Mouse (Mus musculus): ENCODE measurements around the gene Dicer1. TPM values are rescaled to one million over a fixed set of nuclear protein-coding genes. Genes with fewer than 3 reads are reported as not detected.

Dicer1 gene
- total and polyA plus RNA-seq, 3 experiments: 14.6 to 25.9 TPM; not detected in 1

GRCm38 (mm10) chr12:104761411-104761810, 9.7 kb upstream of the Dicer1 start:
- Histone ChIP-seq H3K9ac (ENCODE audit: control insufficient read depth, low read depth, low read length, poor library complexity, severe bottlenecking) (no peak overlapping the region), H3K27ac (ENCODE audit: control insufficient read depth, low read depth, low read length) (no peak overlapping the region), H3K4me3 (ENCODE audit: control insufficient read depth in 1 of 2, insufficient read depth in 1 of 2, low read depth in 2 of 2, low read length in 2 of 2) (no peak overlapping the region), H3K79me2 (ENCODE audit: control insufficient read depth, insufficient read depth, low read length, poor library complexity) (no peaks in the 10 kb centered on the region), H3K4me1 (ENCODE audit: control insufficient read depth in 1 of 2, insufficient read depth in 2 of 2, low read length in 2 of 2) (no peaks in the 10 kb centered on the region), H3K36me3 (ENCODE audit: control insufficient read depth in 1 of 2, insufficient read depth in 2 of 2, low read length in 2 of 2) (no peaks in the 10 kb centered on the region), H3K9me3 (replicated peaks; ENCODE audit: insufficient read depth, low read length) (no peaks in the 10 kb centered on the region), H3K27me3 (ENCODE audit: control insufficient read depth in 1 of 2, insufficient read depth in 2 of 2, low read length in 2 of 2) (no peaks in the 10 kb centered on the region)
- DNase-seq (ENCODE audit: low read depth, low spot score): no peak
- TF ChIP-seq UBTF (IDR thresholded peaks at IDR 0.05; ENCODE audit: borderline replicate concordance, insufficient read depth, low read depth, low read length): no peak
- TF ChIP-seq HCFC1 (IDR thresholded peaks at IDR 0.05; ENCODE audit: low read depth, low read length): no peak
- TF ChIP-seq ZMIZ1 (IDR thresholded peaks at IDR 0.05; ENCODE audit: low read depth, low read length): no peak
- no peak for TF ChIP-seq ELF1 (IDR thresholded peaks at IDR 0.05; ENCODE audit: low read depth, low read length)
- TF ChIP-seq NRF1 (IDR thresholded peaks at IDR 0.05; ENCODE audit: insufficient read depth, low read depth, low read length, poor library complexity, severe bottlenecking): no peak
- TF ChIP-seq ETS1 (IDR thresholded peaks at IDR 0.05; ENCODE audit: low read depth, low read length): no peak
- TF ChIP-seq USF1 (IDR thresholded peaks at IDR 0.05; ENCODE audit: low read depth, low read length): no peak
- no peak for TF ChIP-seq MYC (IDR thresholded peaks at IDR 0.05; ENCODE audit: low read depth, low read length)
- no peak for TF ChIP-seq NELFE (IDR thresholded peaks at IDR 0.05; ENCODE audit: low read depth, low read length)
- TF ChIP-seq E2F4 (IDR thresholded peaks at IDR 0.05; ENCODE audit: borderline replicate concordance, low read depth, low read length): no peak
- no peak for TF ChIP-seq MAZ (IDR thresholded peaks at IDR 0.05; ENCODE audit: low read depth, low read length)
- TF ChIP-seq ZNF384 (IDR thresholded peaks at IDR 0.05; ENCODE audit: low read depth, low read length): no peak
- TF ChIP-seq RAD21 (IDR thresholded peaks at IDR 0.05; ENCODE audit: low read depth, low read length): no peak
- no peak for TF ChIP-seq USF2 (IDR thresholded peaks at IDR 0.05; ENCODE audit: borderline replicate concordance in 1 of 2, insufficient read depth in 1 of 2, low read depth in 1 of 2, low read length in 2 of 2)
- no peak for TF ChIP-seq ZKSCAN1 (IDR thresholded peaks at IDR 0.05; ENCODE audit: low read depth, low read length)
- no peak for TF ChIP-seq POLR2AphosphoS5 (IDR thresholded peaks at IDR 0.05; ENCODE audit: borderline replicate concordance, low read depth, low read length)
- no peak for TF ChIP-seq POLR2AphosphoS2 (IDR thresholded peaks at IDR 0.05; ENCODE audit: low read length)

DNA sequence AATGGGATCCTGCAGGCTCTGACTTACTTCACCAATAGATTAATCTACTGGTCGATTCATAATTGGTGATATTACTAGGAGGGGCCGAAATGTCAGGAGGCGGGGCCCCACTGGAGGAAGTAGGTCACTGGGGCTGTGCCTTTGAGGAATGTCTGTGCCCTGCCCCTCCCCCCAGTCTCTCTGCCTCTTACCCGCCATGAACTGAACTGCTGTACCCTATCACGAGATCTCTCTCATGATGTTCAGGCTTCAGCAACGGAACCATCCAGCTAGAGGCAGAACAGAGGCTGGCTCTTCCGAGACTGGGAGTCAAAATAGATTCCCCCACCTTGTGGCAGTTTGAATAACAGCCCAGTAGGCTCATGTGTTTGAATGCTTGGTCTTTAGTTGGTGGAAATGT, 6.3 kb upstream of the Dicer1 start:
- Histone ChIP-seq H3K27me3 (ENCODE audit: control insufficient read depth in 1 of 2, insufficient read depth in 2 of 2, low read length in 2 of 2) (no peaks in the 10 kb centered on the region), H3K36me3 (ENCODE audit: control insufficient read depth in 1 of 2, insufficient read depth in 2 of 2, low read length in 2 of 2) (no peaks in the 10 kb centered on the region), H3K4me1 (ENCODE audit: control insufficient read depth in 1 of 2, insufficient read depth in 2 of 2, low read length in 2 of 2) (peaks cover 0 to 1% of the 10 kb centered on the region in 2 experiments; a peak in 3 of 4 replicates), H3K79me2 (ENCODE audit: control insufficient read depth, insufficient read depth, low read length, poor library complexity) (no peaks in the 10 kb centered on the region), H3K9me3 (replicated peaks; ENCODE audit: insufficient read depth, low read length) (no peaks in the 10 kb centered on the region), H3K4me3 (ENCODE audit: control insufficient read depth in 1 of 2, insufficient read depth in 1 of 2, low read depth in 2 of 2, low read length in 2 of 2) (no peak overlapping the region), H3K9ac (ENCODE audit: control insufficient read depth, low read depth, low read length, poor library complexity, severe bottlenecking) (no peak overlapping the region), H3K27ac (ENCODE audit: control insufficient read depth, low read depth, low read length) (no peak overlapping the region)
- TF ChIP-seq CTCF (IDR thresholded peaks at IDR 0.05 in 2 of 3, conservative IDR thresholded peaks at IDR 0.05 in 1 of 3; ENCODE audit: control insufficient read depth in 1 of 3, insufficient read depth in 1 of 3, low read depth in 2 of 3, low read length in 3 of 3, poor library complexity in 1 of 3, severe bottlenecking in 1 of 3) (no peak), MAZ (IDR thresholded peaks at IDR 0.05; ENCODE audit: low read depth, low read length) (no peak), ZC3H11A (IDR thresholded peaks at IDR 0.05; ENCODE audit: low read depth, low read length) (no peak), HCFC1 (IDR thresholded peaks at IDR 0.05; ENCODE audit: low read depth, low read length) (no peak), POLR2AphosphoS2 (IDR thresholded peaks at IDR 0.05; ENCODE audit: low read length) (no peak), MEF2A (IDR thresholded peaks at IDR 0.05; ENCODE audit: extremely low read depth, insufficient replicate concordance, low read depth, low read length, poor library complexity, severe bottlenecking) (no peak), ELF1 (IDR thresholded peaks at IDR 0.05; ENCODE audit: low read depth, low read length) (no peak), POLR2AphosphoS5 (IDR thresholded peaks at IDR 0.05; ENCODE audit: borderline replicate concordance, low read depth, low read length) (no peak), CHD2 (IDR thresholded peaks at IDR 0.05; ENCODE audit: low read length) (no peak), ZNF384 (IDR thresholded peaks at IDR 0.05; ENCODE audit: low read depth, low read length) (no peak), MYB (IDR thresholded peaks at IDR 0.05; ENCODE audit: low read depth, low read length) (no peak), UBTF (IDR thresholded peaks at IDR 0.05; ENCODE audit: borderline replicate concordance, insufficient read depth, low read depth, low read length) (no peak), SMC3 (IDR thresholded peaks at IDR 0.05; ENCODE audit: low read depth, low read length) (no peak), RAD21 (IDR thresholded peaks at IDR 0.05; ENCODE audit: low read depth, low read length) (no peak), GABPA (IDR thresholded peaks at IDR 0.05; ENCODE audit: low read depth, low read length) (no peak), EP300 (IDR thresholded peaks at IDR 0.05; ENCODE audit: low read depth in 1 of 2, low read length in 2 of 2) (no peak), TAL1 (IDR thresholded peaks at IDR 0.05; ENCODE audit: low read length) (no peak), ETS1 (IDR thresholded peaks at IDR 0.05; ENCODE audit: low read depth, low read length) (no peak), ZMIZ1 (IDR thresholded peaks at IDR 0.05; ENCODE audit: low read depth, low read length) (no peak)
- no peak for DNase-seq (ENCODE audit: low read depth, low spot score)

All from MEL (cell line).